Mouse (Mus musculus) MEL (cell line): ENCODE results near the gene Rbms2. TPM values are rescaled to one million over a fixed set of nuclear protein-coding genes. Genes with fewer than 3 reads are reported as not detected.

Source experiments
- DNase-seq: peaks from one replicate; pipeline ENCODE4 v3.0.0; 2011; ENCODE audit warnings: low read depth, low spot score
- H3K27ac ChIP-seq: 2 replicates; pipeline ENCODE4 v1.5.1; 2012; ENCODE audit warnings: low read depth, mild to moderate bottlenecking, control low read depth, low read length, moderate library complexity; ENCODE audit not compliant: control insufficient read depth
- H3K27me3 ChIP-seq, 2 experiments: fragments of 150-350 bp in 1 of 2; sonication (generic) in 1 of 2; 2 replicates each; pipeline ENCODE4 v1.6.1; 2012; ENCODE audit warnings: low read length in 2 of 2, mild to moderate bottlenecking in 2 of 2, improper control_type of control experiment in 1 of 2, moderate library complexity in 1 of 2; ENCODE audit not compliant: insufficient read depth in 2 of 2, control insufficient read depth in 1 of 2
- H3K36me3 ChIP-seq, 2 experiments: 2 replicates each; pipeline ENCODE4 v1.6.1; 2012 to 2014; ENCODE audit warnings: low read length in 2 of 2, improper control_type of control experiment in 1 of 2, inconsistent platforms in 1 of 2, mild to moderate bottlenecking in 1 of 2; ENCODE audit not compliant: insufficient read depth in 2 of 2, control insufficient read depth in 1 of 2
- H3K4me1 ChIP-seq, 2 experiments: fragments of 150-350 bp in 1 of 2; sonication (generic) in 1 of 2; 2 replicates each; pipeline ENCODE4 v1.6.1; 2012; ENCODE audit warnings: low read length in 2 of 2, improper control_type of control experiment in 1 of 2, mild to moderate bottlenecking in 1 of 2; ENCODE audit not compliant: insufficient read depth in 2 of 2, control insufficient read depth in 1 of 2
- H3K4me3 ChIP-seq, 2 experiments: fragments of 150-350 bp in 1 of 2; sonication (generic) in 1 of 2; 2 replicates each; pipeline ENCODE4 v1.5.1; 2012; ENCODE audit warnings: low read depth in 2 of 2, low read length in 2 of 2, mild to moderate bottlenecking in 2 of 2, moderate library complexity in 2 of 2, control low read depth in 1 of 2, improper control_type of control experiment in 1 of 2; ENCODE audit not compliant: control insufficient read depth in 1 of 2, insufficient read depth in 1 of 2
- H3K79me2 ChIP-seq: 2 replicates; pipeline ENCODE4 v1.6.1; 2012; ENCODE audit warnings: mild to moderate bottlenecking, low read length, moderate library complexity; ENCODE audit not compliant: control insufficient read depth, poor library complexity, insufficient read depth
- H3K9ac ChIP-seq: 2 replicates; pipeline ENCODE4 v1.6.1; 2012; ENCODE audit warnings: low read depth, mild to moderate bottlenecking, control low read depth, low read length, moderate library complexity; ENCODE audit not compliant: control insufficient read depth, poor library complexity, severe bottlenecking
- H3K9me3 ChIP-seq: fragments of 150-350 bp; sonication (generic); replicated peaks from 2 replicates; pipeline ENCODE4 v1.6.1; 2012; ENCODE audit warnings: mild to moderate bottlenecking, low read length, improper control_type of control experiment, moderate library complexity; ENCODE audit not compliant: insufficient read depth
- E2F4 ChIP-seq: IDR thresholded peaks from 2 replicates; pipeline ENCODE4 v1.6.1; 2011; ENCODE audit warnings: low read depth, low read length, improper control_type of control experiment, borderline replicate concordance
- ETS1 ChIP-seq: IDR thresholded peaks from 2 replicates; pipeline ENCODE4 v1.6.1; 2012; ENCODE audit warnings: low read depth, mild to moderate bottlenecking, inconsistent platforms, low read length, improper control_type of control experiment, moderate library complexity
- HCFC1 ChIP-seq: IDR thresholded peaks from 2 replicates; pipeline ENCODE4 v1.6.1; 2012; ENCODE audit warnings: low read depth, mild to moderate bottlenecking, inconsistent platforms, low read length, improper control_type of control experiment, moderate library complexity
- KAT2A ChIP-seq: conservative IDR thresholded peaks from 2 replicates; pipeline ENCODE4 v1.6.1; 2012; ENCODE audit warnings: low read depth, low read length, improper control_type of control experiment, inconsistent platforms
- MAFK ChIP-seq: IDR thresholded peaks from 2 replicates; pipeline ENCODE4 v1.6.1; 2011; ENCODE audit warnings: low read depth, mild to moderate bottlenecking, low read length, improper control_type of control experiment, borderline replicate concordance
- MAZ ChIP-seq: IDR thresholded peaks from 2 replicates; pipeline ENCODE4 v1.6.1; 2012; ENCODE audit warnings: low read depth, mild to moderate bottlenecking, inconsistent platforms, low read length, improper control_type of control experiment
- MYB ChIP-seq: IDR thresholded peaks from 2 replicates; pipeline ENCODE4 v1.6.1; 2011; ENCODE audit warnings: mild to moderate bottlenecking, low read depth, low read length, improper control_type of control experiment
- MYC ChIP-seq: IDR thresholded peaks from 2 replicates; pipeline ENCODE4 v1.6.1; 2011; ENCODE audit warnings: low read depth, mild to moderate bottlenecking, low read length, improper control_type of control experiment, moderate library complexity
- NELFE ChIP-seq: IDR thresholded peaks from 2 replicates; pipeline ENCODE4 v1.6.1; 2011; ENCODE audit warnings: low read depth, low read length, improper control_type of control experiment
- POLR2AphosphoS5 ChIP-seq: IDR thresholded peaks from 2 replicates; pipeline ENCODE4 v1.6.1; 2012; ENCODE audit warnings: low read depth, borderline replicate concordance, mild to moderate bottlenecking, inconsistent platforms, low read length, moderate library complexity, mixed read lengths
- RAD21 ChIP-seq: IDR thresholded peaks from 2 replicates; pipeline ENCODE4 v1.6.1; 2011; ENCODE audit warnings: mild to moderate bottlenecking, low read depth, low read length, improper control_type of control experiment
- TAL1 ChIP-seq: IDR thresholded peaks from 2 replicates; pipeline ENCODE4 v1.6.1; 2012; ENCODE audit warnings: mild to moderate bottlenecking, inconsistent platforms, low read length, moderate library complexity, mixed read lengths
- TCF12 ChIP-seq: IDR thresholded peaks from 2 replicates; pipeline ENCODE4 v1.6.1; 2014; ENCODE audit warnings: low read depth, mild to moderate bottlenecking, inconsistent platforms, low read length, improper control_type of control experiment, moderate library complexity
- USF2 ChIP-seq, 2 experiments: IDR thresholded peaks; 2 replicates each; pipeline ENCODE4 v1.6.1; 2011 to 2012; ENCODE audit warnings: improper control_type of control experiment in 2 of 2, low read length in 2 of 2, borderline replicate concordance in 1 of 2, inconsistent platforms in 1 of 2, low read depth in 1 of 2, mild to moderate bottlenecking in 1 of 2; ENCODE audit not compliant: insufficient read depth in 1 of 2
- ZKSCAN1 ChIP-seq: IDR thresholded peaks from 2 replicates; pipeline ENCODE4 v1.6.1; 2012; ENCODE audit warnings: low read depth, mild to moderate bottlenecking, inconsistent platforms, low read length, improper control_type of control experiment, moderate library complexity
- ZMIZ1 ChIP-seq: IDR thresholded peaks from 2 replicates; pipeline ENCODE4 v1.6.1; 2012; ENCODE audit warnings: low read depth, mild to moderate bottlenecking, inconsistent platforms, low read length, improper control_type of control experiment, moderate library complexity
- polyA plus RNA-seq, 2 experiments: library from polyadenylated mRNA; stranded (reverse) in 1 of 2; unstranded in 1 of 2; fragments of >175 nt in 1 of 2; fragments of >200 nt in 1 of 2; gene quantifications; 2 replicates each; pipeline versions ENCODE4 v1.2.1 to v1.2.4; 2012; ENCODE audit warnings: low replicate concordance in 2 of 2, low read depth in 1 of 2; ENCODE audit not compliant: insufficient read length in 2 of 2, insufficient read depth in 1 of 2, missing spikeins in 1 of 2
- total RNA-seq: library from RNA; depleted of rRNA; stranded (reverse); fragments of 300-350 nt; gene quantifications from 2 replicates; pipeline ENCODE4 v1.2.3, GENCODE M21; 2012

Gene Rbms2
- total and polyA plus RNA-seq, 3 experiments: 5.1 to 23.5 TPM; not detected in 1

DNA sequence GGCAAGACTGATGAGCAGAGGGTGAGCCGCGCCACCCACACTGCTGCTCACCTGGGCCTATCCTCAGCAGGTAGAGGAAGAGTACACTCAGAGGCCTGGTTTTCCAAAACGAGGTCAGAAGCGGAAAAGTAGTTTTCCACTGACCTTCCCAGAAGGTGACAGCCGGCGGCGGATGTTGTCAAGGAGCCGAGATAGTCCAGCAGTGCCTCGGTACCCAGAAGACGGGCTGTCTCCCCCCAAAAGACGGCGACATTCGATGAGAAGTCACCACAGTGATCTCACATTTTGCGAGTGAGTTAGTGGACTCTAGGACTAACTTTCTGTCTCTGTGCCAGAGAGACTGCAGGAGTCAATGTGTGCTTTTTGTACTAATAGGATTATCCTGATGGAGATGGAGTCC, 54.1 kb downstream of the Rbms2 start:
- Histone ChIP-seq H3K4me1 (no peaks in the 10 kb centered on the region), H3K9ac (no peak overlapping the region), H3K9me3 (no peaks in the 10 kb centered on the region), H3K79me2 (no peaks in the 10 kb centered on the region), H3K27me3 (no peaks in the 10 kb centered on the region), H3K27ac (no peak overlapping the region), H3K36me3 (peaks cover 0 to 4% of the 10 kb centered on the region in 2 experiments; a peak in 1 of 4 replicates), H3K4me3 (no peak overlapping the region)
- no peak for TF ChIP-seq POLR2AphosphoS5
- TF ChIP-seq MAFK: no peak
- TF ChIP-seq RAD21: no peak
- TF ChIP-seq MYB: no peak
- TF ChIP-seq ZMIZ1: no peak
- TF ChIP-seq HCFC1: no peak
- TF ChIP-seq USF2 (IDR thresholded peaks at IDR 0.05; ENCODE audit: borderline replicate concordance in 1 of 2, insufficient read depth in 1 of 2, low read depth in 1 of 2, low read length in 2 of 2): no peak
- no peak for TF ChIP-seq TAL1
- TF ChIP-seq ZKSCAN1: no peak
- no peak for TF ChIP-seq MYC
- DNase-seq: no peak

DNA sequence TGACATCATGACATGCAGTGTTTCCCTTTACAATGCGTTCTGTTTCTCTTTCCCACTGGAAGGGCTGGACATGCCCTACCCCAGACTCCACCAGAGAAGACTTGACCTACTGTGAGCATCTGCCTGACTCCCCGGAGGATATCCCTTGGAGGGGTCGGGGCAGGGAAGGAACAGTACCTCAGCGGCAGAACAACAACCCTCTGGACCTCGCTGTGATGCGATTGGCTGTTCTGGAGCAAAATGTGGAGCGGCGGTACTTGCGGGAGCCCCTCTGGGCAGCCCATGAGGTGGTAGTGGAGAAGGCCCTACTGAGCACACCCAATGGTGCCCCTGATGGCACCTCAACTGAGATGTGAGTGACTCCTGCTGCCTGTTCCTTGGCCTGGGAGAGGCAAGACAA, 55.3 kb downstream of the Rbms2 start:
- H3K4me1 ChIP-seq: no peaks in the 10 kb centered on the region
- no peaks in the 10 kb centered on the region for H3K79me2 ChIP-seq
- no peaks in the 10 kb centered on the region for H3K9me3 ChIP-seq
- peaks cover 0 to 4% of the 10 kb centered on the region in 2 experiments; a peak in 2 of 4 replicates for H3K36me3 ChIP-seq
- no peaks in the 10 kb centered on the region for H3K27me3 ChIP-seq
- no peak overlapping the region for H3K4me3 ChIP-seq
- no peak overlapping the region for H3K9ac ChIP-seq
- H3K27ac ChIP-seq: no peak overlapping the region
- TF ChIP-seq NELFE (no peak), HCFC1 (no peak), MAZ (no peak), E2F4 (no peak), KAT2A (no peak), TCF12 (no peak), ETS1 (no peak)
- no peak for DNase-seq
